Mouse (Mus musculus): ENCODE results near the gene Nrl. TPM values are rescaled to one million over a fixed set of nuclear protein-coding genes. Genes with fewer than 3 reads are reported as not detected.

Gene Nrl
- polyA plus RNA-seq, 1 experiment from 2014 or later = not detected

DNA sequence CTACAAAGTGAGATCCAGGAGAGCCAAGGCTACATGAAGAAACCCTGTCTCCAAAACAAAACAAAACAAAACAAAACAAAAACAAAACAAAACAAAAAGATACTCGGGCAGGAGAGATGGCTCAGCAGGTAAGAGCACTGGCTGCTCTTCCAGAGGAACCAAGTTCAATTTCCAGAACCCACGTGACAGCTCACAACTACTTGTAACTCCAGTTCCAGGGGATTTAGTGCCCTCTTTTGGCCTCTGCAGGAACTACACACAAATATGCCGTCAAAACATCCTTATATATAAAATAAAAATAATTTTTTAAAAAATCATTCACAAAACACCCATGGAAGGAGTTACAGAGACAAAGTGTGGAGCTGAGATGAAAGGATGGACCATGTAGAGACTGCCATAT is 3.2 kb upstream of the Nrl start:
- peaks cover 59% of the 10 kb centered on the region for H3K27me3 ChIP-seq
- 0 out of 2 replicates have a peak, but pooled peaks cover 3% of the 10 kb centered on the region for H3K4me1 ChIP-seq (replicated peaks)
- H3K27ac ChIP-seq (replicated peaks) = no peak overlapping the region
- H3K9me3 ChIP-seq (replicated peaks) = no peaks in the 10 kb centered on the region
- H3K4me3 ChIP-seq (replicated peaks) = no peak overlapping the region
- WGBS (ENCODE audit: insufficient replicate concordance) = 6% methylated on average over 3 of the region's 3 CpGs
- H3K36me3 ChIP-seq (replicated peaks) = no peaks in the 10 kb centered on the region
- no peak for ATAC-seq (ENCODE audit: insufficient read depth)
- no peak overlapping the region for H3K9ac ChIP-seq
- H3K4me2 ChIP-seq = no peak overlapping the region

DNA sequence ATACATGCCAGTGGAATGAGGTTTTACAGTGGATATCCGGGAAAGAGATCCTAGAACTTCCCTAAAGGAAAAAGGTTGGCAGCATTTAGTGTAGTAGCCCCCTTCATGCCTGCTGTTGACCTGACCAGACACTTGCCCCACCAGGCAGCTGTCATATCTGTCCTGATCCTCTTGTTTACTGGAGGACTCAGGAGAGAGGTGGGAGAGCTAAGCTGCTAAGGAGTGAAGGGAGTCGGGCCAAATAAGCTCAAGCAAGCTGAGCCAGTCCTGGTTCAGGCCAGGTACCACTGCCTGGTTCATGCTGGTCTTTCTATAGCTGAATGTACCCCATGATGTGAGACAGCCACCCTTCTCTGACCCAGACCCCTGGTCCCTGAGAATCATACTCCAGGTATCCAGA is 1.9 kb upstream of the Nrl start:
- 0 out of 2 replicates have a peak, but pooled peaks cover 3% of the 10 kb centered on the region for H3K4me1 ChIP-seq (replicated peaks)
- no peaks in the 10 kb centered on the region for H3K36me3 ChIP-seq (replicated peaks)
- no peak for ATAC-seq (ENCODE audit: insufficient read depth)
- H3K4me2 ChIP-seq = no peak overlapping the region
- no peak overlapping the region for H3K27ac ChIP-seq (replicated peaks)
- no peak overlapping the region for H3K9ac ChIP-seq
- peaks cover 71% of the 10 kb centered on the region for H3K27me3 ChIP-seq
- no peaks in the 10 kb centered on the region for H3K9me3 ChIP-seq (replicated peaks)
- no peak overlapping the region for H3K4me3 ChIP-seq (replicated peaks)
- 61% methylated on average over 2 of the region's 2 CpGs for WGBS (ENCODE audit: insufficient replicate concordance)

DNA sequence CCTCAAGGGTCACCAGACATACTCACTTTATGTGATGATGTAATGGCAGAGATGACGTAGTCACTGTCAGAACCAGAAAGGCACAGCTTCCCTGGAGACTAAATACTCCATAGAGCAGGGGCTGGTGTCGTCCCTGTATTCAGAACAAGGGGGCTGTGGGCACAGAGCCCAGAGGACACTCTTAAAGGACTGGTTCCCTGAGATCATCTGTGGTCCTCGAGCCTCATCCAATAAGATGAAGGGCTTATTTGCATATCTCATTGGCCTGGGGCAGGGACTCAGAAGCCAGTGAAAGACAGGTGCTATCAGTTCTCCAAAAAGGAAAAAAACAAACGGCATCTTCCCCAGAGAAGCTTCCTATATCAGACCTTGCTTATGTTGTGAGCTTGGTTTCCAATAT is 719 bp downstream of the Nrl start:
- Histone ChIP-seq H3K4me3 (replicated peaks) (no peak overlapping the region), H3K9me3 (replicated peaks) (no peaks in the 10 kb centered on the region), H3K27me3 (peaks cover 80% of the 10 kb centered on the region), H3K9ac (no peak overlapping the region), H3K4me1 (replicated peaks) (peaks cover 13% of the 10 kb centered on the region), H3K36me3 (replicated peaks) (no peaks in the 10 kb centered on the region), H3K27ac (replicated peaks) (no peak overlapping the region), H3K4me2 (no peak overlapping the region)
- no peak for ATAC-seq (ENCODE audit: insufficient read depth)
- WGBS (ENCODE audit: insufficient replicate concordance) = 35% methylated on average over 4 of the region's 4 CpGs

GRCm38 (mm10) chr14:55520451-55521361 is 4.1 kb downstream of the Nrl start:
- H3K9ac ChIP-seq = no peak overlapping the region
- peaks cover 99% of the 10 kb centered on the region for H3K27me3 ChIP-seq
- peak overlapping the region; percentile 68 for H3K4me2 ChIP-seq
- peaks cover 13% of the 10 kb centered on the region for H3K4me1 ChIP-seq (replicated peaks)
- H3K27ac ChIP-seq (replicated peaks) = no peak overlapping the region
- no peak for ATAC-seq (ENCODE audit: insufficient read depth)
- no peaks in the 10 kb centered on the region for H3K36me3 ChIP-seq (replicated peaks)
- peak overlapping the region; percentile 45 for H3K4me3 ChIP-seq (replicated peaks)
- WGBS (ENCODE audit: insufficient replicate concordance) = 2% methylated on average over 61 of the region's 61 CpGs
- no peaks in the 10 kb centered on the region for H3K9me3 ChIP-seq (replicated peaks)

DNA sequence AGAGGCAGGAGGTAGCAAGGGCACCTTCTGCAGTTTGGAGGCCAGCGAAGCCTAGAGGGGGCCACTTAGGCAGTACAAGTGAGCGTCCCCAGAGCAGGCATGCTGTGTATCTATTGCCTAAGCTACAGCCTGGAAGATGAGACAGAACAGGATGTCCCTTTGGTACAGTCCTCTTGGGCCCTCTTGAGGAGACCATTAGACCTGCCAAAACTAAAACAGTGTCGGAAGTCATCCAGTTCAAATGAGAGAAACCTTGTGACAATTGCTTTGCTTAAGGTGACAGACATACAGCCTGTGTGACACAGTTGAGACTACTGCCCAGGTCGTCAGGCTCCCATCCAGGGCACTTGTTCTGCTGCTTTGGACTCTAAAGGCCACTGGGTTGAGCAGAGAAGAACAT is 5.2 kb downstream of the Nrl start:
- peaks cover 12% of the 10 kb centered on the region for H3K4me1 ChIP-seq (replicated peaks)
- ATAC-seq (ENCODE audit: insufficient read depth) = no peak
- H3K36me3 ChIP-seq (replicated peaks) = no peaks in the 10 kb centered on the region
- no peaks in the 10 kb centered on the region for H3K9me3 ChIP-seq (replicated peaks)
- no peak overlapping the region for H3K9ac ChIP-seq
- H3K27me3 ChIP-seq = peaks cover 97% of the 10 kb centered on the region
- no peak overlapping the region for H3K27ac ChIP-seq (replicated peaks)
- 46% methylated on average over 4 of the region's 4 CpGs for WGBS (ENCODE audit: insufficient replicate concordance)
- H3K4me2 ChIP-seq = no peak overlapping the region
- H3K4me3 ChIP-seq (replicated peaks) = no peak overlapping the region

GRCm38 (mm10) chr14:55518897-55519296 is 5.9 kb downstream of the Nrl start:
- Histone ChIP-seq H3K4me2 (no peak overlapping the region), H3K9me3 (replicated peaks) (no peaks in the 10 kb centered on the region), H3K36me3 (replicated peaks) (no peaks in the 10 kb centered on the region), H3K9ac (no peak overlapping the region), H3K27me3 (peaks cover 95% of the 10 kb centered on the region), H3K4me1 (replicated peaks) (peaks cover 15% of the 10 kb centered on the region), H3K4me3 (replicated peaks) (no peak overlapping the region), H3K27ac (replicated peaks) (no peak overlapping the region)
- whole genome bisulfite sequencing (ENCODE audit: insufficient replicate concordance) = 54% methylated on average over 2 of the region's 2 CpGs
- ATAC-seq (ENCODE audit: insufficient read depth) = no peak

DNA sequence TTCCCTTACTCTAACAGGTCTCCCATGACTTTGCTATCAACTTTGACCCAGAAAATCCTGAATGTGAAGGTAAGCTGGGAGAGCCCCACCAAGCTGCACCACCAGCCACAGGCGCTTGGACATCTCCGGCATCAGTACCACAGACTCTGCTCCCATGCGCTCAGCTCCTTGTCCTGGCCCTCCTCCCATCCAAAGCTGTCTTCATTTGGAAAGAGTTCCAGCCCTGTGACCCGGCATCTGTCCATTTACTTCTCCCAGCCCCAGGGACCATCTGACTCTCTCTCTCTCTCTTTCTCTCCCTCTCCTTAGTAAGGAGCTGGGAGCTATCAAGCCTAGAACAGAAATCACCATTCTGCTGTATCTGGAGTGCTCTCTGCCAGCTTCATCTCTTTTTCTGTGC is 8.9 kb downstream of the Nrl start:
- no peaks in the 10 kb centered on the region for H3K36me3 ChIP-seq (replicated peaks)
- H3K9me3 ChIP-seq (replicated peaks) = no peaks in the 10 kb centered on the region
- H3K27ac ChIP-seq (replicated peaks) = no peak overlapping the region
- ATAC-seq (ENCODE audit: insufficient read depth) = no peak
- WGBS (ENCODE audit: insufficient replicate concordance) = 87% methylated on average over 4 of the region's 4 CpGs
- peaks cover 95% of the 10 kb centered on the region for H3K27me3 ChIP-seq
- H3K4me2 ChIP-seq = no peak overlapping the region
- H3K4me3 ChIP-seq (replicated peaks) = no peak overlapping the region
- H3K4me1 ChIP-seq (replicated peaks) = peaks cover 19% of the 10 kb centered on the region
- H3K9ac ChIP-seq = no peak overlapping the region

GRCm38 (mm10) chr14:55513927-55514326 is 10.9 kb downstream of the Nrl start:
- ATAC-seq (ENCODE audit: insufficient read depth) = peak; percentile 58
- H3K36me3 ChIP-seq (replicated peaks) = no peaks in the 10 kb centered on the region
- peaks cover 93% of the 10 kb centered on the region for H3K27me3 ChIP-seq
- no peak overlapping the region for H3K9ac ChIP-seq
- no peak overlapping the region for H3K4me3 ChIP-seq (replicated peaks)
- peaks cover 12% of the 10 kb centered on the region; the same call in 1 of the 2 replicates for H3K4me1 ChIP-seq (replicated peaks)
- no peaks in the 10 kb centered on the region for H3K9me3 ChIP-seq (replicated peaks)
- 24% methylated on average over 10 of the region's 10 CpGs for WGBS (ENCODE audit: insufficient replicate concordance)
- no peak overlapping the region for H3K27ac ChIP-seq (replicated peaks)
- H3K4me2 ChIP-seq = no peak overlapping the region

DNA sequence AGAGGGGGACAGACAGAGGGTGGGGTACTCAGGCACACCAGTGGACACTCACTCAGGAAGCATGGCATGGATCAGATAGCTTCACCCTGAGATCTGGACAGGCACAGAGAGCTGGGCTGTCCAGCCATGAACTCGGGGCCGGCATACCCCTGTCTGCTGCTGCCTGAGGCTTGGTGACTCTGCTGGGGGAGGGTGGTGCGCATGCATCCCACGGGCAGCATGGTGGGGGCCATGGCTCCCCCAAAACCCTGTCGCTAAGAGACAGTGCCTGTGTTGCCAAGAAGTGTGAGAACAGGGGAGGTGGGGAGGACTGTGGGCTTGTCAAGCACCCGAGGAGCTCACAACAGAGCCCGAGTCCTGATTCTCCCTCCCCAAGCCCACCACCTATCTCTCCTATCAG is 13.7 kb downstream of the Nrl start:
- no peaks in the 10 kb centered on the region for H3K9me3 ChIP-seq (replicated peaks)
- no peak overlapping the region for H3K4me3 ChIP-seq (replicated peaks)
- no peak overlapping the region for H3K9ac ChIP-seq
- H3K27ac ChIP-seq (replicated peaks) = no peak overlapping the region
- peaks cover 12% of the 10 kb centered on the region; the same call in 1 of the 2 replicates for H3K4me1 ChIP-seq (replicated peaks)
- H3K4me2 ChIP-seq = no peak overlapping the region
- ATAC-seq (ENCODE audit: insufficient read depth) = no peak
- H3K27me3 ChIP-seq = peaks cover 75% of the 10 kb centered on the region
- 35% methylated on average over 7 of the region's 7 CpGs for WGBS (ENCODE audit: insufficient replicate concordance)
- no peaks in the 10 kb centered on the region for H3K36me3 ChIP-seq (replicated peaks)

- ATAC-seq (ENCODE audit: insufficient read depth) = no peak
- 50% methylated on average over 22 of the region's 22 CpGs for WGBS (ENCODE audit: insufficient replicate concordance)
- H3K4me2 ChIP-seq = no peak within 1 kb of the TSS
Observed at GRCm38 (mm10) chr14:55510125-55510731, 14.6 kb downstream of the Nrl start, which contains the start of gene Cpne6. Cpne6 (plus strand) TSS chr14:55510445.

GRCm38 (mm10) chr14:55509540-55509939 is 15.2 kb downstream of the Nrl start:
- Histone ChIP-seq H3K9ac (no peak overlapping the region), H3K9me3 (replicated peaks) (no peaks in the 10 kb centered on the region), H3K27me3 (peaks cover 64% of the 10 kb centered on the region), H3K27ac (replicated peaks) (no peak overlapping the region), H3K4me1 (replicated peaks) (peaks cover 12% of the 10 kb centered on the region; the same call in 1 of the 2 replicates), H3K4me3 (replicated peaks) (no peak overlapping the region), H3K4me2 (no peak overlapping the region), H3K36me3 (replicated peaks) (no peaks in the 10 kb centered on the region)
- 63% methylated on average over 10 of the region's 10 CpGs for WGBS (ENCODE audit: insufficient replicate concordance)
- no peak for ATAC-seq (ENCODE audit: insufficient read depth)

More at GRCm38 (mm10) chr14:55510125-55510731, 14.6 kb downstream of the Nrl start, which contains the start of gene Cpne6:
- no peak within 1 kb of the TSS for H3K27ac ChIP-seq (replicated peaks)
- H3K4me3 ChIP-seq (replicated peaks) = no peak within 1 kb of the TSS
- H3K36me3 ChIP-seq (replicated peaks) = no peaks in the 10 kb centered on the region
- H3K9me3 ChIP-seq (replicated peaks) = no peaks in the 10 kb centered on the region
- H3K27me3 ChIP-seq = peaks cover 67% of the 10 kb centered on the region
- peaks cover 12% of the 10 kb centered on the region; the same call in 1 of the 2 replicates for H3K4me1 ChIP-seq (replicated peaks)
- no peak within 1 kb of the TSS for H3K9ac ChIP-seq

All from liver, embryonic 15.5 days (tissue).